In the genomic region with DNA sequence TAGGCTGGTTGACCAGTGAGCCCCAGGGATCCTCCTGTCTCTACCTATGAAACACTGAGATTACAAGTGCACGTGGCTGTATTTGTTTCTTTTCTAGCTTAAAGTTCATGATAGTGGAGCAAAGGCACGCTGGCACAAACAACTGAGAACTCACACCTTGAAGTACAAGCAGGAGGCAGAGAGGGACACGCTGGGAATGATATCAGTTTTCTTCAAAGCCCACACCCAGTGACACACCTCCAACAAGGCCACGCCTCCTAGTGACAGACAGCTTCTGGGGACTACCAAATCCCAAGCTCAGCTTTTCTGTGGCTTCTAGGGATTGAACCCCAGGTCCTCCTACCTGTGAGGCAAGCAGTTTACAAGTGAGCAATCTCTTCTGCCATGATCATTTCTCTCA, we compare ENCODE assay signal across 1 mouse cellular context.
TF ChIP-seq lines count a peak whose summit lies in the region.

No protein-coding gene starts in this region.

TF ChIP-seq in MEL, 35 proteins besides CTCF, POLR2A, EP300 and RAD21:
- TF ChIP-seq TBP (IDR thresholded peaks at IDR 0.05; ENCODE audit: low read depth, low read length) (no peak), MXI1 (IDR thresholded peaks at IDR 0.05; ENCODE audit: low read depth, low read length) (no peak), MAZ (IDR thresholded peaks at IDR 0.05; ENCODE audit: low read depth, low read length) (no peak), SMC3 (IDR thresholded peaks at IDR 0.05; ENCODE audit: low read depth, low read length) (no peak), ZMIZ1 (IDR thresholded peaks at IDR 0.05; ENCODE audit: low read depth, low read length) (no peak), ZC3H11A (IDR thresholded peaks at IDR 0.05; ENCODE audit: low read depth, low read length) (no peak), BHLHE40 (IDR thresholded peaks at IDR 0.05; ENCODE audit: borderline replicate concordance, low read depth, low read length) (no peak), TAL1 (IDR thresholded peaks at IDR 0.05; ENCODE audit: low read length) (no peak), GATA1 (IDR thresholded peaks at IDR 0.05; ENCODE audit: low read depth, low read length) (no peak), USF2 (IDR thresholded peaks at IDR 0.05; ENCODE audit: borderline replicate concordance in 1 of 2, insufficient read depth in 1 of 2, low read depth in 1 of 2, low read length in 2 of 2) (no peak), GABPA (IDR thresholded peaks at IDR 0.05; ENCODE audit: low read depth, low read length) (no peak), TCF12 (IDR thresholded peaks at IDR 0.05; ENCODE audit: low read depth, low read length) (no peak), CHD1 (IDR thresholded peaks at IDR 0.05; ENCODE audit: low read depth, low read length) (no peak), JUND (IDR thresholded peaks at IDR 0.05; ENCODE audit: low read depth, low read length) (no peak), HCFC1 (IDR thresholded peaks at IDR 0.05; ENCODE audit: low read depth, low read length) (no peak), CHD2 (IDR thresholded peaks at IDR 0.05; ENCODE audit: low read length) (no peak), RCOR1 (IDR thresholded peaks at IDR 0.05; ENCODE audit: low read depth, low read length) (no peak), MYB (IDR thresholded peaks at IDR 0.05; ENCODE audit: low read depth, low read length) (no peak), MAX (IDR thresholded peaks at IDR 0.05; ENCODE audit: low read length) (no peak)
